Mouse (Mus musculus): ENCODE measurements at regions not wholly inside any gene's neighbourhood (a gene's known extent, or its start where the extent isn't known, plus 50 kb on each side); places are given as distances from the start of the nearest gene placed in this dataset.

GRCm38 (mm10) chr16:62496697-62497096 lies 289.9 kb downstream of the Nsun3 start:
- no peak for DNase-seq (ENCODE audit: low spot score in 2 of 2)

GRCm38 (mm10) chr16:62470133-62470532 lies 316.5 kb downstream of the Nsun3 start:
- no peak for DNase-seq (ENCODE audit: low spot score in 2 of 2)

- no peak for DNase-seq (ENCODE audit: low spot score in 2 of 2)
Measured at GRCm38 (mm10) chr16:62469286-62469685, 317.3 kb downstream of the Nsun3 start.

GRCm38 (mm10) chr16:62468846-62469245 lies 317.8 kb downstream of the Nsun3 start:
- no peak for DNase-seq (ENCODE audit: low spot score in 2 of 2)

- DNase-seq (ENCODE audit: low spot score in 2 of 2): no peak
Measured at GRCm38 (mm10) chr16:62459949-62460551, 326.6 kb downstream of the Nsun3 start.

GRCm38 (mm10) chr16:62449735-62450134 lies 336.9 kb downstream of the Nsun3 start:
- DNase-seq (ENCODE audit: low spot score in 2 of 2): no peak

- peak in 1 of 2 experiments; percentile 9 for DNase-seq (ENCODE audit: low spot score in 2 of 2)
Measured at GRCm38 (mm10) chr16:62447380-62447779, 339.2 kb downstream of the Nsun3 start.

- DNase-seq (ENCODE audit: low spot score in 2 of 2): peak; percentile 19 to 56
Measured at GRCm38 (mm10) chr16:62441197-62441596, 345.4 kb downstream of the Nsun3 start.

- peak in 1 of 2 experiments; percentile 43 for DNase-seq (ENCODE audit: low spot score in 2 of 2)
Measured at GRCm38 (mm10) chr16:62433125-62433524, 353.5 kb downstream of the Nsun3 start.

- DNase-seq (ENCODE audit: low spot score in 2 of 2): peak in 1 of 2 experiments; percentile 39
Measured at GRCm38 (mm10) chr16:62414485-62414884, 372.1 kb downstream of the Nsun3 start.

- peak; percentile 7 to 56 for DNase-seq (ENCODE audit: low spot score in 2 of 2)
Measured at GRCm38 (mm10) chr16:62407526-62408165, 379.0 kb downstream of the Nsun3 start.

GRCm38 (mm10) chr16:62406458-62406857 lies 380.2 kb downstream of the Nsun3 start:
- DNase-seq (ENCODE audit: low spot score in 2 of 2): no peak

- no peak for DNase-seq (ENCODE audit: low spot score in 2 of 2)
Measured at GRCm38 (mm10) chr16:62357279-62357678, 429.3 kb downstream of the Nsun3 start.

- no peak for DNase-seq (ENCODE audit: low spot score in 2 of 2)
Measured at GRCm38 (mm10) chr16:62356349-62356748, 430.3 kb downstream of the Nsun3 start.

- peak in 1 of 2 experiments; percentile 11 for DNase-seq (ENCODE audit: low spot score in 2 of 2)
Measured at GRCm38 (mm10) chr16:62355830-62356270, 430.8 kb downstream of the Nsun3 start.

GRCm38 (mm10) chr16:62327378-62328036 lies 459.1 kb downstream of the Nsun3 start:
- DNase-seq (ENCODE audit: low spot score in 2 of 2): no peak

- DNase-seq (ENCODE audit: low spot score in 2 of 2): no peak
Measured at GRCm38 (mm10) chr16:62325534-62326244, 460.9 kb downstream of the Nsun3 start.

GRCm38 (mm10) chr16:62322809-62323208 lies 463.8 kb downstream of the Nsun3 start:
- peak in 1 of 2 experiments; percentile 28 for DNase-seq (ENCODE audit: low spot score in 2 of 2)

GRCm38 (mm10) chr16:62288948-62289347 lies 497.7 kb downstream of the Nsun3 start:
- peak; percentile 9 to 27 for DNase-seq (ENCODE audit: low spot score in 2 of 2)

Measured in left cerebral cortex, adult 9 months (tissue).